Mouse (Mus musculus) megakaryocyte-erythroid progenitor cell, adult 5 weeks (primary cell): Measurements from ENCODE around the gene Cacna1d. TPM values are rescaled to one million over a fixed set of nuclear protein-coding genes. Genes with fewer than 3 reads are reported as not detected.

ENCODE experiments used
- polyA plus RNA-seq: library from polyadenylated mRNA; stranded (reverse); fragments of >175 nt; gene quantifications from 2 replicates; pipeline ENCODE4 v1.2.3, GENCODE M21; 2012

Gene Cacna1d
- 0.20 and 0.22 TPM in 2 replicates for polyA plus RNA-seq

DNA sequence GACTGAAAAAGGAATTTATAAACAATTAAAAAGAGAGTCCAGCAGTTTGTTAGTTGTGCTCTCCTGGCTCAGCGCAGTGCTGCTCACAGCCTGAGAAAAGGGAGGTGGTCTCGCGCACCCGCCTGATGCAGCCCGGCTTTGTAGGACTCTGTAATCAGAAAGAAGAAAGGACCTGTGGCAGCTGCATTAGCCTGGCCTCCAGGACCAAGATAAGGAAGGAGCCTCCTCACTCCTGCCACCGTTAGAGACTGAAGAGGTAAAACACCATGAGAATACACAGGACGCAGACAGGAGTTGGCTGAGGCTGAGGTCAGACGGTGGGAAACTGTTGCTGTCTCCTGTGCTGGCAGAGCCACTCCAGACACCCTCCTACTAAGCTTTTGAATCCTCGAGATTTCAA, at the start of gene Cacna1d:
TSS of gene Cacna1d (minus strand) at position 114 of the 400 bp plus-strand sequence.

DNA sequence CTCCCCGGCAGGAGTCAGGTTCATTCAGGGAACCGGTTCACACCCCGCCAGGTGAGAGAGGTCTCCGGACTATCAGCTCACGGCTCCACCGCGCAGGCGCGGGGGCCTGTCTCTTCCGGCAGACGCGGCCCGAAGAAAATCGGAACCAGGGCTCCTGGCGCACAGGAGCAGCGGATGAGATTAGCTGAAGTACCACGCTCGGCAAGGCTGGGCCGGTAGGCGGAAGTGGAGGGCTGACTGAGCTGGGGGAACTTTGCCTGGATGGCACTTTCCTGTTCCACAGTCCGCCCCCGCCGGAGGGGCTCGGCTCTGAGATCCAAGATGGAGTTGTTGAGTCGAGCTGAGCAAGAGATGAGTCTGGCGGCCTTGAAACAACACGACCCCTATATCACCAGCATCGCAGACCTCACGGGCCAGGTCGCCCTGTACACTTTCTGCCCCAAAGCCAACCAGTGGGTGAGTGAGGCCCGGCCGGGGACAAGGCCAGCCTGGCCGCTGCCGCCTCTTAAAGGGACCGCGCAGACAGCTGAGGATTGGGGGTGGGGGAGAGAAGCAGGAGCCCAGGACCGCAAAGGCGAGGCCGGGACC, 11.8 kb downstream of the Cacna1d start, which contains the start of gene Dcp1a:
TSS of gene Dcp1a (plus strand) at position 175 of the 588 bp plus-strand sequence.

DNA sequence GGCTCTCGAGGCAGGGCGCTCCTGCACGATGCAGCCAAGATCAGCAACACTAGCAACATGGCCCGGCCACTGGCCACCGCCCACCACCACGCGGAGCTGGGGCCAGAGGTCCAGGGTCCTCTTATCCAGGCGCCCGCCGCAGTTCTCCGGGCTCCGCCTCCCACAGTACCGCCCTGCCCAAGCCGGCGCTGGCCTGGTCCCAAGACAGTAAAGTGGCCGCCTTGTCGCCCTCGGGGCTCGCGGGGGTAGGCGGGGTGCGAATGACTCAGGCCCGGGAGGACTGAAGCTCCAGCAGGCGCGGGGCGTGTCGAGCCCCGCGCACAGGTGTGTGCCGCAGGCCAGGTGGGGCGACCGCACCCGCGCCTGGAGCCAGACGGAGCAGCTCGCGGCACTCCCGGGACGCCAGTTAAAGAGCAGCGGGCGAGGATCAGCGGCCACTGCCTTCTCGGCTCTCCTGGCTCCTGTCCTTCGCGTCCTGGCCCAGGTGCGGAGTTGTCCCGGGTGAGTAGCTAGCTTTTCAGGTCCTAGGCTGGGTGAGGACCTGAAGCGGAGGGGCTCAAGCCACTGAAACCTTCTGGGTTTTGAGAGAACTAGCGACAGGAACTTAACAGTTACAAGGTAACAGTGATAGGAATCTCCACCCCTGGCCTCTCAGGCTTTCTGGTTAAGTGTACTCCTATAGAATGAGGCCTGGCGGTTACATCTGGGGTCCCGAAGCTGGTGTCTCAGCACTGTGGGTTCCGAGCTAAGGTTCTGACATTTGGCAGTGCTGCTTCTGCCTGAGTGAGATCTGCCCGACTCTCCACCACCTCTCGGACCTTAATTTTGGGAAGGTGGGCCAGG, 482.3 kb downstream of the Cacna1d start, which contains the start of the genes Il17rb and Chdh:
TSS of gene Il17rb (minus strand) at position 164 of the 843 bp plus-strand sequence.
TSS of gene Chdh (plus strand) at position 291 of the 843 bp plus-strand sequence.

Other genes with a start within 250 kb of the Cacna1d start
- gene Dcp1a, start 11.9 kb downstream of the Cacna1d start, polyA plus RNA-seq: 33.2 and 39.0 TPM in 2 replicates
- 1,125 and 1,247 TPM in 2 replicates for gene Tkt, start 56.9 kb upstream of the Cacna1d start, polyA plus RNA-seq
- 83.9 and 100 TPM in 2 replicates for gene Prkcd, start 134.8 kb upstream of the Cacna1d start, polyA plus RNA-seq
- 4.5 and 5.6 TPM in 2 replicates for gene Rft1, start 162.9 kb upstream of the Cacna1d start, polyA plus RNA-seq
- gene Sfmbt1, start 223.4 kb upstream of the Cacna1d start, polyA plus RNA-seq: 2.3 and 2.8 TPM in 2 replicates